20 mouse cellular contexts compared by ENCODE assay signal in genomic region chr12:31270361-31270760, GRCm38 (mm10). TPM values are rescaled to one million over a fixed set of nuclear protein-coding genes. Genes with fewer than 3 reads are reported as not detected.
A peak's percentile ranks its signal among the peaks of the same experiment; 100 is the strongest.
DNase-seq lines count a peak whose midpoint lies in the region; ATAC-seq and TF ChIP-seq lines count a peak whose summit lies in the region.
"Had no signal": no experiment of that assay in that cellular context is flagged by ENCODE, and none has a peak within 500 bp of the region (broad histone marks: within the 10 kb centered on the region; RNA-seq: fewer than 3 reads in every experiment).

No protein-coding gene starts in this region.

- peaks cover 85% of the 10 kb centered on the region for H3K79me2 ChIP-seq in C2C12 (ENCODE audit: control insufficient read depth, insufficient read depth)

- ATAC-seq in kidney, embryonic 16.5 days (ENCODE audit: low FRiP score, low TSS enrichment), result no peak
- ATAC-seq in limb, embryonic 13.5 days (ENCODE audit: low FRiP score, low read depth), result no peak
- ATAC-seq: hindbrain, postnatal 0 days; midbrain, embryonic 16.5 days had no signal

- H3K4me3 ChIP-seq in heart, embryonic 10.5 days, result no peak overlapping the region
- peak overlapping the region; percentile 29 for H3K4me3 ChIP-seq in kidney, embryonic 16.5 days (ENCODE audit: low read length)
- H3K4me3 ChIP-seq in C2C12 (ENCODE audit: insufficient read depth, poor library complexity, severe bottlenecking), result no peak overlapping the region
- no peak overlapping the region for H3K4me3 ChIP-seq in limb, embryonic 13.5 days

- H3K27me3 ChIP-seq in heart, embryonic 10.5 days (ENCODE audit: insufficient read depth, poor library complexity, severe bottlenecking), result no peaks in the 10 kb centered on the region
- H3K27me3 ChIP-seq in kidney, embryonic 16.5 days (ENCODE audit: insufficient read depth, low read length), result no peaks in the 10 kb centered on the region
- H3K27me3 ChIP-seq in C2C12 (ENCODE audit: control insufficient read depth, insufficient read depth, insufficient read length), result no peaks in the 10 kb centered on the region
- H3K27me3 ChIP-seq in limb, embryonic 13.5 days, result peaks cover 3% of the 10 kb centered on the region; the same call in 1 of the 2 replicates

- DNase-seq in heart, embryonic 10.5 days (ENCODE audit: low spot score), result no peak
- no peak for DNase-seq in heart, postnatal 14 days
- DNase-seq in kidney, adult 9 months, result no peak
- DNase-seq in Muller cell, postnatal 12 days (ENCODE audit: inconsistent ontology term), result no peak
- no peak for DNase-seq in spleen, adult 12 weeks (ENCODE audit: low spot score)
- DNase-seq: B cell, adult 2 months; cerebellum, adult 11 months; gastrocnemius, postnatal 36 days; left cerebral cortex, postnatal 4 days; lung, postnatal 36 days; thymus, adult 2 months had no signal

- peaks cover 64% of the 10 kb centered on the region for H3K4me1 ChIP-seq in heart, embryonic 10.5 days
- H3K4me1 ChIP-seq in kidney, embryonic 16.5 days (ENCODE audit: insufficient read depth, low read length), result peaks cover 67% of the 10 kb centered on the region
- peaks cover 68% of the 10 kb centered on the region for H3K4me1 ChIP-seq in limb, embryonic 13.5 days

- intact Hi-C loops in heart, postnatal 14 days (cut with DNase I), result no loop called here

- peaks cover 68% of the 10 kb centered on the region for H3K79me3 ChIP-seq in C2C12 (ENCODE audit: low read depth)

- H3K27ac ChIP-seq in heart, embryonic 10.5 days, result peak overlapping the region; percentile 75; the same call in 1 of the 2 replicates
- peak overlapping the region; percentile 92 for H3K27ac ChIP-seq in kidney, embryonic 16.5 days (ENCODE audit: low read length)
- H3K27ac ChIP-seq in limb, embryonic 13.5 days, result peak overlapping the region; percentile 39; the same call in 1 of the 2 replicates
- H3K27ac ChIP-seq: hindbrain, postnatal 0 days had no signal

- no peak overlapping the region; the same call in 1 of the 2 replicates for H3K9ac ChIP-seq in kidney, embryonic 16.5 days (replicated peaks; ENCODE audit: low read length)
- H3K9ac ChIP-seq in limb, embryonic 13.5 days, result no peak overlapping the region

- H3K4me2 ChIP-seq in kidney, embryonic 16.5 days (replicated peaks; ENCODE audit: low read depth, low read length), result peak overlapping the region; percentile 50
- H3K4me2 ChIP-seq in limb, embryonic 13.5 days (replicated peaks), result peak overlapping the region; percentile 42

- H3ac ChIP-seq in C2C12 (ENCODE audit: control insufficient read depth, insufficient read length, low read depth), result peak overlapping the region; percentile 14

- H3K9me3 ChIP-seq in heart, embryonic 10.5 days, result no peaks in the 10 kb centered on the region
- H3K9me3 ChIP-seq in kidney, embryonic 16.5 days (ENCODE audit: low read length), result no peaks in the 10 kb centered on the region
- no peaks in the 10 kb centered on the region for H3K9me3 ChIP-seq in limb, embryonic 13.5 days
- H3K9me3 ChIP-seq: G1E had no signal

- H3K36me3 ChIP-seq in heart, embryonic 10.5 days, result peaks cover 75% of the 10 kb centered on the region
- H3K36me3 ChIP-seq in kidney, embryonic 16.5 days (ENCODE audit: insufficient read depth, low read length), result peaks cover 60% of the 10 kb centered on the region
- H3K36me3 ChIP-seq in C2C12 (ENCODE audit: control insufficient read depth, insufficient read depth), result peaks cover 70% of the 10 kb centered on the region
- peaks cover 59% of the 10 kb centered on the region for H3K36me3 ChIP-seq in limb, embryonic 13.5 days
- H3K36me3 ChIP-seq: G1E had no signal

- 88% methylated on average over 10 of the region's 10 CpGs for WGBS in heart, embryonic 10.5 days
- 77% methylated on average over 10 of the region's 10 CpGs for WGBS in kidney, embryonic 16.5 days
- WGBS in limb, embryonic 13.5 days, result 91% methylated on average over 10 of the region's 10 CpGs

- no peak for TF ChIP-seq CTCF in C2C12 (IDR thresholded peaks at IDR 0.05; ENCODE audit: control insufficient read depth, insufficient read depth, insufficient read length)

TF ChIP-seq in C2C12, 6 proteins besides CTCF, POLR2A, EP300 and RAD21:
- TF ChIP-seq USF1 (IDR thresholded peaks at IDR 0.05; ENCODE audit: low read depth) (no peak), MYOG (IDR thresholded peaks at IDR 0.05; ENCODE audit: control insufficient read depth, extremely low read depth, insufficient read length) (no peak), FOSL1 (IDR thresholded peaks at IDR 0.05; ENCODE audit: insufficient read depth, low read length, poor library complexity, severe bottlenecking) (no peak), CEBPB (IDR thresholded peaks at IDR 0.05; ENCODE audit: low read depth) (no peak), MYOD1 (IDR thresholded peaks at IDR 0.05; ENCODE audit: control insufficient read depth, insufficient read length, low read depth) (no peak)

RNA-seq across cellular contexts. Expression of gene Lamb1, which starts 5.3 kb away (rescaled TPM):
- 66.1 and 102 TPM in 2 replicates for polyA plus RNA-seq in heart, embryonic 10.5 days (2016; fragmentation: Nextera tagmentation; extraction: Ambion mirVana)
- 100 to 1,000 TPM; 158 to 162 TPM for total RNA-seq in heart, postnatal 14 days (2021)
- 174 and 175 TPM in 2 replicates for polyA plus RNA-seq in kidney, embryonic 16.5 days (2015; fragmentation: Nextera tagmentation; extraction: Ambion mirVana)
- polyA plus RNA-seq in C2C12 (2012; fragmentation: generic; extraction: Trizol), result 96.1 TPM
- 62.1 and 71.9 TPM in 2 replicates for polyA plus RNA-seq in limb, embryonic 13.5 days (2015; fragmentation: Nextera tagmentation; extraction: Ambion mirVana)
- polyA plus RNA-seq: G1E had no signal

RNA-seq across cellular contexts. Expression of gene Gm6993, which starts 29.8 kb away (rescaled TPM):
- polyA plus RNA-seq in heart, embryonic 10.5 days (2016; fragmentation: Nextera tagmentation; extraction: Ambion mirVana), result not detected in 2 replicates
- not detected for total RNA-seq in heart, postnatal 14 days (2021)
- not detected in 2 replicates for polyA plus RNA-seq in kidney, embryonic 16.5 days (2015; fragmentation: Nextera tagmentation; extraction: Ambion mirVana)
- polyA plus RNA-seq in C2C12 (2012; fragmentation: generic; extraction: Trizol), result not detected
- polyA plus RNA-seq in limb, embryonic 13.5 days (2015; fragmentation: Nextera tagmentation; extraction: Ambion mirVana), result not detected in 2 replicates
- total RNA-seq: common myeloid progenitor, adult 5-6 weeks; G1E; gastrocnemius, postnatal 36 days; hindbrain, postnatal 0 days; left cerebral cortex, postnatal 4 days had no signal
- polyA plus RNA-seq: frontal cortex, adult 2 months; G1E; hindbrain, postnatal 0 days; midbrain, embryonic 16.5 days; neural tube, embryonic 14.5 days; thymus, adult 2 months had no signal

Comparison
In these comparisons a context has a peak if more than half of its experiments do, and no peak if none do; other contexts are left out.
1. H3K27ac ChIP-seq: peak in every context shown above with its lines; median percentile 92 in kidney, embryonic 16.5 days; 75 in heart, embryonic 10.5 days; 39 in limb, embryonic 13.5 days.